Mouse (Mus musculus): Measurements from ENCODE around the gene Atf5.
A peak's percentile ranks its signal among the peaks of the same experiment; 100 is the strongest.

Gene Atf5

GRCm38 (mm10) chr7:44816470-44817021 lies at the start of gene Atf5:
Gene Atf5, minus strand, starts transcription at chr7:44816658.
- DNase-seq (ENCODE audit: low read depth, low spot score): peak; percentile 29

DNA sequence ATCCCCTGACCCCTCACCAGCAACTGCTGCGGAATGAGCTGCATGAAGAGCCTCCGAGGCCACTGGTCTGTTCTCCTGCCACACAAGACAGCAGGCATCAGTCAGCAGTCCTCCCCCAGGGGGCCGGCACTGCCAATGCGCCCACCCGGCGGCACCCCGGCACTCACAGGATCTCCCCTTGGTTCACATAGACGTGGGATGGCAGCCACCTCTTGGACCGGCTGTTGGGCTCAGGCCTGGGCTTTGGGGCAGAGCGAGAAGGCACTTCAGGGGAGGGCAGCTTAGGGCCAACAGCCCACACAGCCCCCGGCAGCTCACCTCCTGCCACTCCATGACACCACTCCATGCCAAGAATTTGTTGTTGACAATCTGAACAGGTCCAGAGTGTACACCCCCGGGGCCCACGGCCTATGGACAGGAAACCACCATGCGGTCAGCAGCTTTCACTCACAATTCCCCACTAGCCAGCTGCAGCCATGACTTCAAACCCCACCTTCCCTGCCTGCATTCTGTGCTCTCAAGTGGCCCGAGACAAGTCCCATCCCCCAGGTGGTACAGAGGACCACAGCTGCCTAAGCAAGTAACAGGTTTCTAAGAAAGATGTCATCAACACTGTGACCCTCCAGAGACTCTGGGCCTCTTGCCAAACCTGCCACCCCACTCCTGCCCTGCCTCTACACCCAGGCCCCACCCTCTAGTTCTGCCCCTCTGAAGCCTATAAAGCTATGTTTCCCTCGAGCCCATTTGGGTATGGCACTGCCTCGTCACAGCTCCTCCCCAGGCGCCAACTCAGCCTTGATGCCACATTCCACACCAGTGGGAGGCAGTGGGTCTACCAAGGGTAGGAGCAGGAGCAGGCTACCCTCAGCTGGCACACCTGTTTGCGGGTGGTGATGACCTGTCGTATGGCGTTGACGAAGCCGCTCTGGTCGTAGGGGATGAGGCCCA lies 48.4 kb upstream of the Atf5 start:
- no peak for DNase-seq (ENCODE audit: low read depth, low spot score)

- no peak for DNase-seq (ENCODE audit: low read depth, low spot score)
These were observed 47.6 kb upstream of the Atf5 start for GRCm38 (mm10) chr7:44863982-44864494.

GRCm38 (mm10) chr7:44863210-44863609 lies 46.8 kb upstream of the Atf5 start:
- DNase-seq (ENCODE audit: low read depth, low spot score): no peak

- no peak for DNase-seq (ENCODE audit: low read depth, low spot score)
These were observed 46.0 kb upstream of the Atf5 start for GRCm38 (mm10) chr7:44862434-44862833.

DNA sequence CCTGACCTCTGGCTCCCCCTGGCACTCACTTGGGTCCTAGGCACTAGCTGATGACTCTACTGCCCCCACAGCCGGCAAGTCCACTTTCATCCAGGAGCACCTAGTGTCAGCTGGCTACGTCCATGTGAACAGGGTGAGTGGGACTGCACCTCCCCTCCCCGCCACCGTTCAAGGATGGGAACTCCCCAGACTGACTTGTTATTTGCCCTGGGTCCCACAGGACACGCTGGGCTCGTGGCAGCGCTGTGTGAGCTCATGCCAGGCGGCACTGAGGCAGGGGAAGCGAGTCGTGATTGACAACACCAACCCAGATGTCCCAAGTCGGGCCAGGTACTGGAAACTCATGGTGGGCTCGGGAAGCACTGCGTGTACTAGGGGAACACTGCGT lies 45.0 kb upstream of the Atf5 start:
- DNase-seq (ENCODE audit: low read depth, low spot score): no peak

DNA sequence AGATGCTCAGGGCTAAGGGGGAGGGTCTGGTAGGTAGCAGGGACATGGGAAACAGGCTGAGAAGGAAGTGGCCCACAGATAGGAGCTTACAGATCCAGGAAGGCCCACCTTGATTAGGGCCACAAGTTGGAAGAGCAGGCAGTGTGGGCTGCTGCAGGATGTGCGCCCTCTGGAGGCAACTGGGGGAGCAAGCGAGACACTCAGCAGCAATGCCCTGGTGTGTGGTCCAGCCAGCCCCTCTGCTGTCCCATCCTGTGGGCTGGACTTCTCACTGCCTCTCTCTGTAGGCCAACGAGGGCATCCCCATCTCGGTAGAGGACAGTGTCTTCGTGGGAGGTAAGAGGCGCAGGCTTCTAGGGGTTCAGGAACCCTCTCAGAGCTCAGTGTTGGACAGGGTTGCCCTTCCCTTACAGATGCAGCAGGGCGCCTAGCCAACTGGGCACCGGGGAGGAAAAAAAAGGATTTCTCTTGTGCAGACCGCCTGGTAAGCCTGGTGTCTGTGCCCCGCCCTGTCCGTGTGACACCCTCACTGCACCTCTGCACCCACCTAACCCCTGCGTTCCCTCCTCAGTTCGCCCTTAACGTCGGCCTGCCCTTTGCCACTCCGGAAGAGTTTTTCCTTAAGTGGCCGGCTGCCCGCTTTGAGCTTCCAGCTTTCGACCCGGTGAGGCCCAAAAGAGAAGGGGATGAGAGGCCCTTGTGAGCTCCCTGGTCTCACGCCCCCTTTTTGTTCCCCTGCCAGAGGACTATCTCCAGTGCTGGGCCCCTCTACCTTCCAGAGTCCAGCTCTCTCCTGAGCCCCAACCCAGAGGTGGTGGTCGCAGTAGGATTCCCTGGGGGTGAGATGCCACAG lies 44.3 kb upstream of the Atf5 start:
- no peak for DNase-seq (ENCODE audit: low read depth, low spot score)

DNA sequence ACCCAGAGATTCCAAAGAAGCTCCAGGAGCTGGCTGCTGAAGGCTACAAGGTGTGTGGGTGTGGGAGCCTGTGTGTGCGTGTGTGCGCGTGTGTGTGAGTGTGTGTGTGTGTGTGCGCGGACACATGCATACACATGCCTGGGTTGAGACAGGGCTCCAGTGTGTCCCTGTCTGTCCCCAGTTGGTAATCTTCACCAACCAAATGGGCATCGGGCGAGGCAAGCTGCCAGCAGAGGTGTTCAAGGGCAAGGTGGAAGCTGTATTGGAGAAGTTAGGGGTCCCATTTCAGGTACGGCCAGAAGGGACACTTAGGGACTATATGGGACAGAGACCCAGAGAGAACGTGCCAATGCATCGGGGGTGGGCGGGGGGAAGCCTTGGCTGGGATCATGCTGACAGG lies 43.4 kb upstream of the Atf5 start:
- no peak for DNase-seq (ENCODE audit: low read depth, low spot score)

DNA sequence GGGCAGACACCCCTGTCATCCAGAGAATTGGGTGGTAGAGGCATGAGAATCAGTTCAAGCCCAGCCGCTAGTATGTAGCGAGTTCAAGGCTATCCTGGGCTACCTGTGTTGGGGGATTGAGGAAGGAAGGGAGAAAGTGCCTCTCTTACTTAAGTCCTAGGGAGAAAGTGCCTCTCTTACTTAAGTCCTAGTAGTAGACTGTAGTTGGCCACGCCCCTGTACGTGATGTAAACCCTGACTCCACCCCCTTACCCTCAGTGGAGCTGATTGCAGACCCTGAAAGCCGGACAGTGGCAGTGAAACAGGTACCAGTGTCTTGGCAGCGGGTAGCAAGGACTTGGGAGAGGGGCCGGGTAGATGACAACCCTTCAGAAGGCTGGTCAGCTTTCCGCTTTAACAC lies 41.4 kb upstream of the Atf5 start:
- no peak for DNase-seq (ENCODE audit: low read depth, low spot score)

DNA sequence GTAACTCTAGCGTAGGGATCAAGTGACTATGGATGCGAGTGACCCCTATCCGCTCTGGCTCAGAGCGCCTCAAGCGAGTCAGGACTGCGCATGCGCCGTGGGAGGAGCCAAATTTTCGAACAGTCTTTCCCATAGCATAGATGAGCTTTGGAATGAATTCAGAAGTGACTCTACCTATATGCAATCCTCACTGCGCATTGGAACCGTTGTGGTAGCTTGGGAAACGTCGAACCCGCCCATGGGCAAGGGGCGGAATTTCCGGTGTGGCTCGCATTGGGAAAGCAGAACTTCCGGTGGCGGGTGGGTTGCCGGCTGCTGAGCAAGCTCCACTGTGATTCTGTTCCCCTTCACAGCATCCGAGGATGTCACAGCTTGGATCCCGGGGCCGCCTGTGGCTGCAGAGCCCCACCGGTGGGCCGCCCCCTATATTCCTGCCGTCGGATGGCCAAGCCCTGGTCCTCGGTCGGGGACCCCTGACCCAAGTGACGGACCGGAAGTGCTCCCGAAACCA lies 40.6 kb upstream of the Atf5 start, which contains the start of gene Pnkp:
Gene Pnkp, plus strand, starts transcription at position 98 of the 511 bp plus-strand sequence.
- DNase-seq (ENCODE audit: low read depth, low spot score): peak; percentile 73

DNA sequence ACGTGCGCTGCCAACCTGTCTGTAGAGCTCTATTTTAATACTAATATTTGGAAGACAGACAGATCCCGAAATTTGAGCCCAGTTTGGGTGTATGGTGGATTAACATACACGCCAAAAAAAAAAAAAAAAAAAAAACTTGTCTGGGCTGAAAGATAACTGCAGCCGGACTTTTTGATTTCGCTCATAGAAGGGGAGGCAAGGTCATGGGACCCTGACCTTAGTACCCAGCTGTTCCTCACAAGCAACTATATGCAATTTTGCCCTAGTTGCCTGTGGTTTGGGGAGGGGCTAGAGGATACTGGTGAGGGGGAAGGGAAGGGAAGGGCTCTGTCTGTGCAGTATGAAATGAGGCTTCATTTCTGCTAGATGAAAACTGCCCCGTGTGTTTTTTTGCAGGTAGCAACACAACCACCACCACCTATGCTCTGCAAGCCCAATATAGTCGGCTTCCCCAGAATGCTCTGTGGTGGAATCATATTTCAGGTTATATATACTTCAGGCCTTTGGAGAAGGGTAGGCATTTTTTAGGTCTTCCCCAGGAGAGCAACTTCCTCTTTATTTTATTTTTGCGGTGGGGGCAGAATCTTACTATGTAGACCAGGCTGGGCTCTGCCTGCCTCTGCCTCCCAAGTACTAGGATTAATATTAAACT lies 39.9 kb upstream of the Atf5 start:
- DNase-seq (ENCODE audit: low read depth, low spot score): no peak

GRCm38 (mm10) chr7:44855036-44855435 lies 38.6 kb upstream of the Atf5 start:
- DNase-seq (ENCODE audit: low read depth, low spot score): no peak

- DNase-seq (ENCODE audit: low read depth, low spot score): no peak
These were observed 38.0 kb upstream of the Atf5 start for GRCm38 (mm10) chr7:44854356-44855031.

- no peak for DNase-seq (ENCODE audit: low read depth, low spot score)
These were observed 37.3 kb upstream of the Atf5 start for GRCm38 (mm10) chr7:44853596-44854355.

DNA sequence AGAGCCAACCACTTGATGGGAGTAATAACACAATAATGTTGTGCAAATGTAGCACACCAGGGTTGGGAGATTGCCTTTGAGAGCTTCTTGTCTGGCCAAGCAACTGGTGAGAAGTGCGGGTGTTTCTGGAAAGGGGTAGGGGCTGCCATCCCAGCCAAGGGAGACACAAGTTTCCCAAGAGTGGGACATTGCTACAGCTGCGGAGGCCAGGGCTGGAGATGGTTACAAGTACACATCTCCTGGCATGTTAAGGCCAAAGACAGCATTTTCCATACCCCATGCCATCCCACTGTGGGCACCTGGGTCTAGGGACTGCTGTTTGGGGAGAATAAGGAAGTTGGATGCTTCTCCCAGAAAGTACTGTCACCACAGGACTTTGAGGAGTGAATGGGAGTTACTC lies 36.6 kb upstream of the Atf5 start:
- DNase-seq (ENCODE audit: low read depth, low spot score): no peak

GRCm38 (mm10) chr7:44852259-44853027 lies 36.0 kb upstream of the Atf5 start:
- no peak for DNase-seq (ENCODE audit: low read depth, low spot score)

- no peak for DNase-seq (ENCODE audit: low read depth, low spot score)
These were observed 35.3 kb upstream of the Atf5 start for GRCm38 (mm10) chr7:44851625-44852234.

- no peak for DNase-seq (ENCODE audit: low read depth, low spot score)
These were observed 34.5 kb upstream of the Atf5 start for GRCm38 (mm10) chr7:44850789-44851624.
